Mouse (Mus musculus) layer of hippocampus, adult 8-10 months (tissue): ENCODE results near the gene Gm20075. TPM values are rescaled to one million over a fixed set of nuclear protein-coding genes. Genes with fewer than 3 reads are reported as not detected.
"Not testable (repeated sequence)": the region's sequence is repeated elsewhere in the genome, so short reads cannot be mapped to it uniquely, and the experiment has no call there.

ENCODE experiments used
- DNase-seq, 2 experiments: peaks; one replicate each; pipeline ENCODE4 v3.0.0; 2022; ENCODE audit warnings: low spot score in 2 of 2
- total RNA-seq, 4 experiments: library from RNA; stranded (reverse); gene quantifications; 2 replicates each; pipeline ENCODE4 v1.2.4; 2022

Gene Gm20075
- 10 to 100 TPM; 24.7 to 30.5 (median 27.2) TPM for total RNA-seq

- not testable (repeated sequence) for DNase-seq
Measured at GRCm38 (mm10) chr13:96081276-96081675, at the start of gene Gm20075. Gene Gm20075 (minus strand): TSS chr13:96081376.

- no peak for DNase-seq
Measured at GRCm38 (mm10) chr13:96129081-96129480, 47.9 kb upstream of the Gm20075 start.

GRCm38 (mm10) chr13:96126669-96127068 is 45.5 kb upstream of the Gm20075 start:
- no peak for DNase-seq

GRCm38 (mm10) chr13:96125011-96125410 is 43.8 kb upstream of the Gm20075 start:
- no peak for DNase-seq

- DNase-seq: no peak
Measured at GRCm38 (mm10) chr13:96112711-96113110, 31.5 kb upstream of the Gm20075 start.

- no peak for DNase-seq
Measured at GRCm38 (mm10) chr13:96110767-96111166, 29.6 kb upstream of the Gm20075 start.

GRCm38 (mm10) chr13:96106367-96106766 is 25.2 kb upstream of the Gm20075 start:
- DNase-seq: no peak

GRCm38 (mm10) chr13:96090929-96091328 is 9.8 kb upstream of the Gm20075 start:
- no peak for DNase-seq

- DNase-seq: no peak
Measured at GRCm38 (mm10) chr13:96085581-96086302, 4.6 kb upstream of the Gm20075 start.

- not testable (repeated sequence) for DNase-seq
Measured at GRCm38 (mm10) chr13:96081754-96082153, 578 bp upstream of the Gm20075 start, which contains the start of gene Gm17190. Gene Gm17190 (plus strand): TSS chr13:96082054.

GRCm38 (mm10) chr13:96073555-96073954 is 7.6 kb downstream of the Gm20075 start:
- DNase-seq: no peak

GRCm38 (mm10) chr13:96052755-96053154 is 28.4 kb downstream of the Gm20075 start:
- no peak for DNase-seq

- no peak for DNase-seq
Measured at GRCm38 (mm10) chr13:96045396-96045795, 35.8 kb downstream of the Gm20075 start.

GRCm38 (mm10) chr13:96040275-96041042 is 40.7 kb downstream of the Gm20075 start:
- no peak for DNase-seq

GRCm38 (mm10) chr13:96039536-96039935 is 41.6 kb downstream of the Gm20075 start:
- no peak for DNase-seq

GRCm38 (mm10) chr13:96030368-96031223 is 50.6 kb downstream of the Gm20075 start:
- DNase-seq: peak; percentile 27 to 73

Other genes with a start within 250 kb of the Gm20075 start
- gene Iqgap2, start 189.5 kb downstream of the Gm20075 start, total RNA-seq: 10 to 100 TPM; 60.5 to 80.9 (median 72.5) TPM
- gene Gm17190, start 678 bp upstream of the Gm20075 start, total RNA-seq: not detected
- gene Sv2c, start 51.2 kb upstream of the Gm20075 start, total RNA-seq: 10 to 100 TPM; 17.1 to 25.1 (median 20.1) TPM